Mouse (Mus musculus): ENCODE data around the gene Rps6kb1. TPM values are rescaled to one million over a fixed set of nuclear protein-coding genes. Genes with fewer than 3 reads are reported as not detected.

Rps6kb1 gene
- polyA plus RNA-seq, 1 experiment = 9.8 TPM

- Histone ChIP-seq H3K27me3 (ENCODE audit: control insufficient read depth, insufficient read depth, insufficient read length) (no peaks in the 10 kb centered on the region), H3K36me3 (ENCODE audit: control insufficient read depth, insufficient read depth) (peaks cover 9% of the 10 kb centered on the region), H3K79me3 (ENCODE audit: low read depth) (no peaks in the 10 kb centered on the region), H3K4me3 (ENCODE audit: insufficient read depth, poor library complexity, severe bottlenecking) (no peak overlapping the region), H3ac (ENCODE audit: control insufficient read depth, insufficient read length, low read depth) (no peak overlapping the region), H3K79me2 (ENCODE audit: control insufficient read depth, insufficient read depth) (no peaks in the 10 kb centered on the region)
- peak; percentile 8 for TF ChIP-seq CTCF (IDR thresholded peaks at IDR 0.05; ENCODE audit: control insufficient read depth, insufficient read depth, insufficient read length)
- no peak for TF ChIP-seq FOSL1 (IDR thresholded peaks at IDR 0.05; ENCODE audit: insufficient read depth, low read length, poor library complexity, severe bottlenecking)
- TF ChIP-seq USF1 (IDR thresholded peaks at IDR 0.05; ENCODE audit: low read depth) = no peak
- no peak for TF ChIP-seq MYOG (IDR thresholded peaks at IDR 0.05; ENCODE audit: control insufficient read depth, extremely low read depth, insufficient read length)
- TF ChIP-seq MYOD1 (IDR thresholded peaks at IDR 0.05; ENCODE audit: control insufficient read depth, insufficient read length, low read depth) = no peak
- TF ChIP-seq CEBPB (IDR thresholded peaks at IDR 0.05; ENCODE audit: low read depth) = no peak
- TF ChIP-seq MAX (IDR thresholded peaks at IDR 0.05) = no peak
These were observed 23.8 kb upstream of the Rps6kb1 start for GRCm38 (mm10) chr11:86568425-86568824.

GRCm38 (mm10) chr11:86558258-86558657, 13.7 kb upstream of the Rps6kb1 start:
- Histone ChIP-seq H3K79me2 (ENCODE audit: control insufficient read depth, insufficient read depth) (no peaks in the 10 kb centered on the region), H3K36me3 (ENCODE audit: control insufficient read depth, insufficient read depth) (peaks cover 50% of the 10 kb centered on the region), H3K4me3 (ENCODE audit: insufficient read depth, poor library complexity, severe bottlenecking) (no peak overlapping the region), H3ac (ENCODE audit: control insufficient read depth, insufficient read length, low read depth) (no peak overlapping the region), H3K79me3 (ENCODE audit: low read depth) (no peaks in the 10 kb centered on the region), H3K27me3 (ENCODE audit: control insufficient read depth, insufficient read depth, insufficient read length) (no peaks in the 10 kb centered on the region)
- no peak for TF ChIP-seq CTCF (IDR thresholded peaks at IDR 0.05; ENCODE audit: control insufficient read depth, insufficient read depth, insufficient read length)
- no peak for TF ChIP-seq MAX (IDR thresholded peaks at IDR 0.05)
- no peak for TF ChIP-seq MYOD1 (IDR thresholded peaks at IDR 0.05; ENCODE audit: control insufficient read depth, insufficient read length, low read depth)
- TF ChIP-seq MYOG (IDR thresholded peaks at IDR 0.05; ENCODE audit: control insufficient read depth, extremely low read depth, insufficient read length) = no peak
- no peak for TF ChIP-seq CEBPB (IDR thresholded peaks at IDR 0.05; ENCODE audit: low read depth)
- no peak for TF ChIP-seq FOSL1 (IDR thresholded peaks at IDR 0.05; ENCODE audit: insufficient read depth, low read length, poor library complexity, severe bottlenecking)
- TF ChIP-seq USF1 (IDR thresholded peaks at IDR 0.05; ENCODE audit: low read depth) = no peak

- no peak overlapping the region for H3ac ChIP-seq (ENCODE audit: control insufficient read depth, insufficient read length, low read depth)
- peaks cover 41% of the 10 kb centered on the region for H3K36me3 ChIP-seq (ENCODE audit: control insufficient read depth, insufficient read depth)
- H3K4me3 ChIP-seq (ENCODE audit: insufficient read depth, poor library complexity, severe bottlenecking) = no peak overlapping the region
- H3K27me3 ChIP-seq (ENCODE audit: control insufficient read depth, insufficient read depth, insufficient read length) = no peaks in the 10 kb centered on the region
- no peaks in the 10 kb centered on the region for H3K79me2 ChIP-seq (ENCODE audit: control insufficient read depth, insufficient read depth)
- TF ChIP-seq MAX (IDR thresholded peaks at IDR 0.05) (no peak), USF1 (IDR thresholded peaks at IDR 0.05; ENCODE audit: low read depth) (no peak), CTCF (IDR thresholded peaks at IDR 0.05; ENCODE audit: control insufficient read depth, insufficient read depth, insufficient read length) (no peak), CEBPB (IDR thresholded peaks at IDR 0.05; ENCODE audit: low read depth) (no peak), FOSL1 (IDR thresholded peaks at IDR 0.05; ENCODE audit: insufficient read depth, low read length, poor library complexity, severe bottlenecking) (no peak)
- H3K79me3 ChIP-seq (ENCODE audit: low read depth) = no peaks in the 10 kb centered on the region
These were observed 8.9 kb upstream of the Rps6kb1 start for GRCm38 (mm10) chr11:86553525-86553924.

GRCm38 (mm10) chr11:86547412-86547811, 2.8 kb upstream of the Rps6kb1 start:
- Histone ChIP-seq H3ac (ENCODE audit: control insufficient read depth, insufficient read length, low read depth) (no peak overlapping the region), H3K79me2 (ENCODE audit: control insufficient read depth, insufficient read depth) (peaks cover 37% of the 10 kb centered on the region), H3K27me3 (ENCODE audit: control insufficient read depth, insufficient read depth, insufficient read length) (no peaks in the 10 kb centered on the region), H3K79me3 (ENCODE audit: low read depth) (peaks cover 23% of the 10 kb centered on the region), H3K36me3 (ENCODE audit: control insufficient read depth, insufficient read depth) (peaks cover 14% of the 10 kb centered on the region), H3K4me3 (ENCODE audit: insufficient read depth, poor library complexity, severe bottlenecking) (no peak overlapping the region)
- TF ChIP-seq USF1 (IDR thresholded peaks at IDR 0.05; ENCODE audit: low read depth) (no peak), MAX (IDR thresholded peaks at IDR 0.05) (no peak), FOSL1 (IDR thresholded peaks at IDR 0.05; ENCODE audit: insufficient read depth, low read length, poor library complexity, severe bottlenecking) (no peak), CTCF (IDR thresholded peaks at IDR 0.05; ENCODE audit: control insufficient read depth, insufficient read depth, insufficient read length) (peak; percentile 1), CEBPB (IDR thresholded peaks at IDR 0.05; ENCODE audit: low read depth) (no peak), MYOD1 (IDR thresholded peaks at IDR 0.05; ENCODE audit: control insufficient read depth, insufficient read length, low read depth) (no peak), MYOG (IDR thresholded peaks at IDR 0.05; ENCODE audit: control insufficient read depth, extremely low read depth, insufficient read length) (no peak)

GRCm38 (mm10) chr11:86545556-86545955, 951 bp upstream of the Rps6kb1 start:
- TF ChIP-seq FOSL1 (IDR thresholded peaks at IDR 0.05; ENCODE audit: insufficient read depth, low read length, poor library complexity, severe bottlenecking) (no peak), CTCF (IDR thresholded peaks at IDR 0.05; ENCODE audit: control insufficient read depth, insufficient read depth, insufficient read length) (no peak), MYOG (IDR thresholded peaks at IDR 0.05; ENCODE audit: control insufficient read depth, extremely low read depth, insufficient read length) (no peak), MAX (IDR thresholded peaks at IDR 0.05) (no peak), MYOD1 (IDR thresholded peaks at IDR 0.05; ENCODE audit: control insufficient read depth, insufficient read length, low read depth) (no peak), CEBPB (IDR thresholded peaks at IDR 0.05; ENCODE audit: low read depth) (no peak), USF1 (IDR thresholded peaks at IDR 0.05; ENCODE audit: low read depth) (no peak)
- peaks cover 55% of the 10 kb centered on the region for H3K79me2 ChIP-seq (ENCODE audit: control insufficient read depth, insufficient read depth)
- peak overlapping the region; percentile 76 for H3ac ChIP-seq (ENCODE audit: control insufficient read depth, insufficient read length, low read depth)
- H3K79me3 ChIP-seq (ENCODE audit: low read depth) = peaks cover 41% of the 10 kb centered on the region
- H3K4me3 ChIP-seq (ENCODE audit: insufficient read depth, poor library complexity, severe bottlenecking) = peak overlapping the region; percentile 97
- H3K36me3 ChIP-seq (ENCODE audit: control insufficient read depth, insufficient read depth) = peaks cover 23% of the 10 kb centered on the region
- H3K27me3 ChIP-seq (ENCODE audit: control insufficient read depth, insufficient read depth, insufficient read length) = no peaks in the 10 kb centered on the region
